Mouse (Mus musculus): ENCODE measurements around the gene Cpn2. TPM values are rescaled to one million over a fixed set of nuclear protein-coding genes. Genes with fewer than 3 reads are reported as not detected.

The Cpn2 gene
- polyA plus RNA-seq, 2 experiments: 2.8 to 4.8 TPM

DNA sequence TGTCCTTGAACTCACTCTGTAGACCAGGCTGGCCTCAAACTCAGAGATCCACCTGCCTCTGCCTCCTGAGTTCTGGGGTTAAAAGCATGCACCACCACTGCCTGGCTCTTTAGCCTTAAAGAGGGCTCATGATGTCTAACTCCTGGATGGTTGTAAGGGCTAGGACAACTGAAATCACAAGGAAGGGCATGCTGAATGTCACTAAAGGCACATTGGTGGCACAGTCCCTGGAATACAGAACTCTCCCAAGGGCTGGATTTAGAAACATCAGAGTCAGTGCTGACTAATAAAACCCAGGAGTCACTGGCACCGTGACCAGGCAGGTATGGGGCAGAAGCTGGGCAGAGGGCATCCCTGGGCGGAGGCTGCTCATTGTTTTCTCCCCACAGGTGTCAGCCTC lies 36.1 kb upstream of the Cpn2 start:
- H3K27me3 ChIP-seq (ENCODE audit: control insufficient read depth, insufficient read depth, low read length): peaks cover 14% of the 10 kb centered on the region
- H3K36me3 ChIP-seq (replicated peaks; ENCODE audit: control insufficient read depth, insufficient read depth, low read depth): no peaks in the 10 kb centered on the region
- no peak overlapping the region for H3K9ac ChIP-seq (replicated peaks)
- WGBS (ENCODE audit: insufficient replicate concordance): 58% methylated on average over 2 of the region's 2 CpGs
- ATAC-seq (ENCODE audit: insufficient read depth) (no peak), DNase-seq (ENCODE audit: low read depth in 3 of 3, low spot score in 3 of 3) (no peak)
- no peak overlapping the region for H3K4me2 ChIP-seq (ENCODE audit: low read depth)
- TF ChIP-seq EP300 (IDR thresholded peaks at IDR 0.05; ENCODE audit: low read depth) (no peak), CTCF (IDR thresholded peaks at IDR 0.05; ENCODE audit: low read depth) (no peak)
- H3K4me3 ChIP-seq (ENCODE audit: insufficient read depth in 1 of 2, low read depth in 2 of 2, low read length in 2 of 2): no peak overlapping the region
- no peak overlapping the region for H3K27ac ChIP-seq
- H3K9me3 ChIP-seq (ENCODE audit: control insufficient read depth, low read length): no peaks in the 10 kb centered on the region
- H3K4me1 ChIP-seq (replicated peaks; ENCODE audit: control insufficient read depth in 2 of 2, insufficient read depth in 2 of 2, low read length in 1 of 2): no peaks in the 10 kb centered on the region

DNA sequence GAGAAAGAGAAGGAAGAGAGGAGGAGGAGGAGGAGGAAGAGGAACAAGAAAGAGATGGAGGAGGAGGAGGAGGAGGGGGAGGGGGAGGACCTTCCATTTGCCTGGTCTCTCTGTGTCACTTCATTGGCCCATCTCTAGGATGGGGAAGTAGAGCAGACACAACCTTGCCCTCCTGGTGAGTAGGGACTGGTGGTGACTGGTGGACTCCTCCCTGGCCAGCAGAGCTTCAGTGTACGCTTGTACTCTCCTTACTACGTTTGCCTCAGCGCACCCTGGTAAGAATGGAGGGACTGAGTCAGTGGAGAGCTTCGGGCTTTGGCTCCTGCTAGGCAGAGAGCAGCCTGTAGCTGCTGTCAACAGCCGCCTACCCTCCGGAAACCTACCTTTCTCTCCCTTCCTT lies 35.4 kb upstream of the Cpn2 start:
- Histone ChIP-seq H3K27ac (no peak overlapping the region), H3K27me3 (ENCODE audit: control insufficient read depth, insufficient read depth, low read length) (peaks cover 7% of the 10 kb centered on the region), H3K4me3 (ENCODE audit: insufficient read depth in 1 of 2, low read depth in 2 of 2, low read length in 2 of 2) (no peak overlapping the region), H3K36me3 (replicated peaks; ENCODE audit: control insufficient read depth, insufficient read depth, low read depth) (no peaks in the 10 kb centered on the region), H3K9ac (replicated peaks) (no peak overlapping the region), H3K9me3 (ENCODE audit: control insufficient read depth, low read length) (no peaks in the 10 kb centered on the region), H3K4me1 (replicated peaks; ENCODE audit: control insufficient read depth in 2 of 2, insufficient read depth in 2 of 2, low read length in 1 of 2) (no peaks in the 10 kb centered on the region), H3K4me2 (ENCODE audit: low read depth) (no peak overlapping the region)
- ATAC-seq (ENCODE audit: insufficient read depth): no peak
- no peak for DNase-seq (ENCODE audit: low read depth in 3 of 3, low spot score in 3 of 3)
- WGBS (ENCODE audit: insufficient replicate concordance): 59% methylated on average over 6 of the region's 6 CpGs
- TF ChIP-seq CTCF (IDR thresholded peaks at IDR 0.05; ENCODE audit: low read depth) (no peak), EP300 (IDR thresholded peaks at IDR 0.05; ENCODE audit: low read depth) (no peak)

DNA sequence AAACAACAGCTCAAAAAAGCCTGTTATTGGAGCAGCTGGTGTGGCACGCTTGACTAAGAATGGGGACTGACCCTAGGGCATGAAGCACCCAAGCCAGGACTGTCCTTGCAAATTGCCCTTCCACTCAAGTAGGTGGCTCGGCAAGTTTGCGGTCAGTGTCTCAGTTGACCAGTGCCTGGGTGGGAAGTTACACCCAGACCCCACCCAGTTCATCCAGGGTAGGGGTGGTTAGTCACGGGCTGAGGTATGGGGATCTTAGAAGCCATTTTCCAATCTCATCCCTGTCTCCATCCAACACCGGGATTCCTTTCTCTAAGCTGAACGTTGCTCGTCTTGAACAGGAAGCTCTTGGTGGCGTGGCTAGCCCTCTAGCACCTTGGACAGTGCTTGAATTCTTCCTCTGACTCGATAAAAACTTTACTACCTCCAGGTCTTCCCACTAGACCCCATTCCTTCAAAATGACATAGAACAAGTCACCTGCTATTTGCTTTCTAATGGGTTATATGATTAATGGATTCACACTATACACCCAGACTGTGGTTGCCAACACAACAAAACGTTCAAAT lies 32.5 kb upstream of the Cpn2 start:
- WGBS (ENCODE audit: insufficient replicate concordance): 47% methylated on average over 10 of the region's 10 CpGs
- Histone ChIP-seq H3K9ac (replicated peaks) (no peak overlapping the region), H3K36me3 (replicated peaks; ENCODE audit: control insufficient read depth, insufficient read depth, low read depth) (no peaks in the 10 kb centered on the region), H3K4me3 (ENCODE audit: insufficient read depth in 1 of 2, low read depth in 2 of 2, low read length in 2 of 2) (no peak overlapping the region), H3K27me3 (ENCODE audit: control insufficient read depth, insufficient read depth, low read length) (no peaks in the 10 kb centered on the region; the same call in 1 of the 2 replicates), H3K4me2 (ENCODE audit: low read depth) (no peak overlapping the region), H3K4me1 (replicated peaks; ENCODE audit: control insufficient read depth in 2 of 2, insufficient read depth in 2 of 2, low read length in 1 of 2) (no peaks in the 10 kb centered on the region), H3K9me3 (ENCODE audit: control insufficient read depth, low read length) (no peaks in the 10 kb centered on the region), H3K27ac (no peak overlapping the region)
- ATAC-seq (ENCODE audit: insufficient read depth) (no peak), DNase-seq (ENCODE audit: low read depth in 3 of 3, low spot score in 3 of 3) (no peak)
- no peak for TF ChIP-seq EP300 (IDR thresholded peaks at IDR 0.05; ENCODE audit: low read depth)
- TF ChIP-seq CTCF (IDR thresholded peaks at IDR 0.05; ENCODE audit: low read depth): no peak

DNA sequence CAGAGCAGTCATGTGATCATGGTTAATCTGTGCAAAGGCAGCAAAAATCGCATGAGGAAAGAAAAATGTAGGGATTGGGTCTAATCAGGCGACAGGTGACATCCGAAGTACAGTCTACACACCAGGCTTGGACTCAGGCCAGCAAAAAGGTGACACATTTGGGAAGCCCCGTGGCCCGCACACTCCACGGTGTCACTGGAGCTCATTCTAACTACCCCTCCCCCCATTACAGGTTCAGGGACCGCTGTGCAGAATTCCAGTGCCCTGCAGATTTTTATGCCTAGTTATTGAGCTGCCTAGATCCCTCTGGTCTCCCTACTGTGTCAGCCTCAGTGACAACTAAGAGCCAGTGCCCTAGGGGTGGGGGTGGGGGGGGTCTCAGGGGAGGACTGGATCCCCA lies 30.2 kb upstream of the Cpn2 start:
- Histone ChIP-seq H3K27me3 (ENCODE audit: control insufficient read depth, insufficient read depth, low read length) (no peaks in the 10 kb centered on the region; the same call in 1 of the 2 replicates), H3K9ac (replicated peaks) (no peak overlapping the region), H3K36me3 (replicated peaks; ENCODE audit: control insufficient read depth, insufficient read depth, low read depth) (no peaks in the 10 kb centered on the region), H3K4me2 (ENCODE audit: low read depth) (no peak overlapping the region), H3K4me3 (ENCODE audit: insufficient read depth in 1 of 2, low read depth in 2 of 2, low read length in 2 of 2) (no peak overlapping the region), H3K27ac (no peak overlapping the region), H3K4me1 (replicated peaks; ENCODE audit: control insufficient read depth in 2 of 2, insufficient read depth in 2 of 2, low read length in 1 of 2) (no peaks in the 10 kb centered on the region), H3K9me3 (ENCODE audit: control insufficient read depth, low read length) (no peaks in the 10 kb centered on the region)
- DNase-seq (ENCODE audit: low read depth in 3 of 3, low spot score in 3 of 3): no peak
- ATAC-seq (ENCODE audit: insufficient read depth): no peak
- 64% methylated on average over 7 of the region's 7 CpGs for WGBS (ENCODE audit: insufficient replicate concordance)
- no peak for TF ChIP-seq CTCF (IDR thresholded peaks at IDR 0.05; ENCODE audit: low read depth)
- no peak for TF ChIP-seq EP300 (IDR thresholded peaks at IDR 0.05; ENCODE audit: low read depth)

DNA sequence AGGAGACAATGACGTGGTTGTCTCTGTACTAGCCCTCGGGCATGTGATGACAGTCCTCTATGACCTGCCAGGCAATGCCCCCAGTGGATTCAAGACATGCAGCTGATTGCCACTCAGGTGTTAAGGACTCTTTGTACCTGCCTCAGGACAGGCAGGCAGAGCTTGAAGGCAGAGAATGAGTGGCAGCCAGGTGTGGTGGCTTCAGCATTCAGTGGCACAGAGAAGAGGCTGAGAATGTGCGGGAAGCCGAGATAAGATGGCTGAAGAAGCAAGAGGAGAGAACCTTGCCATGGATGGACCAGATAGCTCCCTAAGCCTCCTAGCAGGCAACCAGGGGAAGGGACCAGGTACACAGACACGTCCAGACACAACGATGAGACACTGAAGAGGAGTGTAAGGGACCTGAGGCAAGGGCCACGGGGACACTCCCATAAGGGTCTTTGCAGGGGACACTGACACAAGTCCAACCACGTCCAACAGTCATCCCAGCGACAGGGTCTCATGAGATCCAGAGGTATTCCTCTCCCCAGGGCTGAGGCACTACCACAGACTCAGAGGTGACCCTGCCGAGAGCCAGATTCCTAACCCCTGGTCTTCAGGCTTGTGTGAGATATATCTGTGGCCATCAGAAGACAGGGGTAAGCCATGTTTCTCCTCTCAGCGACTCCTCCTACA lies 29.4 kb upstream of the Cpn2 start:
- ATAC-seq (ENCODE audit: insufficient read depth) (no peak), DNase-seq (ENCODE audit: low read depth in 3 of 3, low spot score in 3 of 3) (no peak)
- Histone ChIP-seq H3K9me3 (ENCODE audit: control insufficient read depth, low read length) (no peaks in the 10 kb centered on the region), H3K27me3 (ENCODE audit: control insufficient read depth, insufficient read depth, low read length) (no peaks in the 10 kb centered on the region; the same call in 1 of the 2 replicates), H3K4me1 (replicated peaks; ENCODE audit: control insufficient read depth in 2 of 2, insufficient read depth in 2 of 2, low read length in 1 of 2) (no peaks in the 10 kb centered on the region), H3K9ac (replicated peaks) (no peak overlapping the region), H3K36me3 (replicated peaks; ENCODE audit: control insufficient read depth, insufficient read depth, low read depth) (no peaks in the 10 kb centered on the region), H3K4me3 (ENCODE audit: insufficient read depth in 1 of 2, low read depth in 2 of 2, low read length in 2 of 2) (no peak overlapping the region), H3K4me2 (ENCODE audit: low read depth) (no peak overlapping the region), H3K27ac (no peak overlapping the region)
- TF ChIP-seq CTCF (IDR thresholded peaks at IDR 0.05; ENCODE audit: low read depth): no peak
- no peak for TF ChIP-seq EP300 (IDR thresholded peaks at IDR 0.05; ENCODE audit: low read depth)
- 61% methylated on average over 11 of the region's 11 CpGs for WGBS (ENCODE audit: insufficient replicate concordance)

Data from liver, embryonic 14.5 days (tissue).